Mouse (Mus musculus): ENCODE measurements around the gene Mtmr10.

GRCm38 (mm10) chr7:64290431-64290830, 3.0 kb downstream of the Mtmr10 start:
- TF ChIP-seq FLI1 (IDR thresholded peaks at IDR 0.05; ENCODE audit: low read length) (no peak), GATA1 (IDR thresholded peaks at IDR 0.05; ENCODE audit: borderline replicate concordance, low read length) (no peak)

Data from megakaryocyte, embryonic 14.5 days (primary cell).